Mouse (Mus musculus): ENCODE results near the gene Larp4b. TPM values are rescaled to one million over a fixed set of nuclear protein-coding genes. Genes with fewer than 3 reads are reported as not detected.
"Not testable (repeated sequence)": the region's sequence is repeated elsewhere in the genome, so short reads cannot be mapped to it uniquely, and the experiment has no call there.

Gene Larp4b
- 10 to 100 TPM; 80.8 to 88.5 TPM for total RNA-seq (2021)
- long read RNA-seq, experiment 1, full-length matches to known transcripts: 5 of 7 reads
- long read RNA-seq, experiment 1, partial matches to known transcripts: 0 of 7 reads
- long read RNA-seq, experiment 1, other reads (novel, unspliced or antisense): 2 of 7 reads
- long read RNA-seq, experiment 2, partial matches to known transcripts: 13 of 22 reads
- long read RNA-seq, experiment 2, other reads (novel, unspliced or antisense): 9 of 22 reads

DNA sequence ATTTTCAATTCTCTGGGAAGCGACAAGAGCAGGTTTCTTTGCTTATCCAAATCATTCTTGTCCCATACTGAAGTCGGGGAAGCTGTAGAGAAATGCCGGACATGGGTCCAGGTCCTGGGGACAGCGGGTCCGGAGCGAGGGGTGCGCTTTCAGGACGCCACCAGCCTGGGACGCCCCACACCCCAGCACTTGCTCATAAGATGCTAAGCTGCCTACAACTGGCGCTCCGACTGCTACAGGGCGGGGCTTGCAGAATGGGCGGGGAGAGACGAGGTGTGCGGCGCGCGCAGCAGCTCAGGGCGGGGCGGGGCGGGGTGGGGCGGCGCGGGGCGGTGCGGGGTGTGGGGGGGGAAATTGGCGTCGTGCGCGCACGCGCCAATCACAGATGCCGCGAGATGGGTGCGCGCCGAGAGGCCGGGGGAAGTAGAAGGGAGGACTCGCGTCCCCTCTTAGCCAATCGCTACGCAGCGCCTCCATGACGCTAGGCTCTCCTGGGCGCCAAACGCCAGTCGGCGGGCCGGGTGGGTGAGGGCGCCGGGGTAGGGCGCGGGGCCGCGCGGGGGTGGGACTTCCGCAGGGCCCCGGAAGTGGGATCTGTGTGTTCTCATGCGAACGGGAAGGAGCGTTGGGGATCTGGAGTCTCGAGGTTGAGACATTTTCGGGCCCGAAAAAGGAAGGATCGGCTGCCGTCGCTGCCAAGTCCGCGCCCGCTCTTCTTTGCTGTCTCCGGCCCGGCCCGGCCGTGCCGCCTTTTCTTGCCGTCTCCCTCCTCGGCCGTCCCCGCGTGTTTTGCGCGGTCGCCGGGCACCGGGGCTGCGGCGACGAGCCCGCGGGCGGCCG is at the start of gene Larp4b:
Gene Larp4b, plus strand, starts transcription at position 566 of the 840 bp plus-strand sequence.
- peak; percentile 90 to 94 for DNase-seq (ENCODE audit: low spot score in 2 of 2)

DNA sequence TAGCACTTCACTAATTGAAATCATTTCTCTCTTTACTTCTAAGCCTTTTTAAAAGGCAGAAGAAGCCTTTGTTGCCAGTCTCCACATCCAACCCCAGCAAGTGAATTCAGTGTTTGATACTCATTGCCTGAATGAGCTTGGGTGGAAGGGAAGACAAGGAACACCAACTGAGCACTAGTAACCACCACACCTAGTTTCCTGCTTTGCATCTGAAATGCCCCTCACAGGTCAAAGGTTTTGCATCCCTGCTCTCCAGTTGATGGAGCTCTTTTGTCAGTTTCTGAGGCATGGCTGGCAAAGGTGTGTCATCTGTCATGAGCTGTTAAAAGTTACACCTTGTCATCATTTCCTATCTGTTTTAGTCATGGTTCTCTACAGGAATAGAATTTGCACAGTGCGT is 49.0 kb upstream of the Larp4b start:
- no peak for DNase-seq (ENCODE audit: low spot score in 2 of 2)

GRCm38 (mm10) chr13:9052049-9052691 is 41.5 kb upstream of the Larp4b start:
- DNase-seq (ENCODE audit: low spot score in 2 of 2): not testable (repeated sequence)

- DNase-seq (ENCODE audit: low spot score in 2 of 2): no peak
Observed at GRCm38 (mm10) chr13:9057277-9057676, 36.4 kb upstream of the Larp4b start.

- DNase-seq (ENCODE audit: low spot score in 2 of 2): no peak
Observed at GRCm38 (mm10) chr13:9058706-9059105, 35.0 kb upstream of the Larp4b start.

DNA sequence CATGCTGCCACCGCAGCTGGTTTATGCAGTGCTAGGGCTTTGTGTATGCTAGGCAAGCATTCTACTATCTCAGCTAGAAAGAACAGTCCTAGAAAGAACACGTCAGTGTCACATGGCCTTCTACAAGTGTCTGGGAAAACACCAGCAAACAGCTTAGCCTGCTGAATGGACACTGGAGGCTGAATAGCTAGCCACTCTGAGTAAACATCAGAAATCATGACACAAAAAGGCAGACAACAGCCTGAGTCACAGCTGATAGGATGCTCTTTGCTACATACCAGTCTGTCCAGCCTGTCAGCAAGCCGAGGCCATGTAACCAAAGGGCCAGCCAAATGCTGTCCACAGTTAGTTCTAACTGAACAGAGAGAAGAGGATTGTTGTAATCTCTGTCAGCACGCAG is 32.3 kb upstream of the Larp4b start:
- DNase-seq (ENCODE audit: low spot score in 2 of 2): no peak

GRCm38 (mm10) chr13:9064196-9064595 is 29.5 kb upstream of the Larp4b start:
- no peak for DNase-seq (ENCODE audit: low spot score in 2 of 2)

- DNase-seq (ENCODE audit: low spot score in 2 of 2): no peak
Observed at GRCm38 (mm10) chr13:9066107-9066506, 27.6 kb upstream of the Larp4b start.

DNA sequence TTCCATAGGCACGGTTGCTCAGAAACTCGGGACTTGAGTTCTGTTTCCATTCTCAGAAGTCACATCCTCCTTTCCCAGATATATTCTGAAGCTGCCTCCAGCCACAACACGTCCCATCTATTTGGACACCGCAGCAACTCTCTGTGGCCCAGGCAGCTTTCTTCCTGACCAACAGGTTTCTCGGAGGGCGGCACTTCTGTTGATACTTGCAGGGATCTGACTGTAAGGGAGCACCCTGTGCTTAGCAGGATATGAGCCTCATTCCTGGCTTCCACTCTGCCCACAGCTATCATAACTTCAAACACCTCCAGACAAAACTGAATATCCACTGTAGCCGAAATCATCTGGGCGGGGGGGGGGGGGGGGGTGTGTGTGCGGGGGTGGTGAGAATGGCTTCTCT is 22.7 kb upstream of the Larp4b start:
- no peak for DNase-seq (ENCODE audit: low spot score in 2 of 2)

DNA sequence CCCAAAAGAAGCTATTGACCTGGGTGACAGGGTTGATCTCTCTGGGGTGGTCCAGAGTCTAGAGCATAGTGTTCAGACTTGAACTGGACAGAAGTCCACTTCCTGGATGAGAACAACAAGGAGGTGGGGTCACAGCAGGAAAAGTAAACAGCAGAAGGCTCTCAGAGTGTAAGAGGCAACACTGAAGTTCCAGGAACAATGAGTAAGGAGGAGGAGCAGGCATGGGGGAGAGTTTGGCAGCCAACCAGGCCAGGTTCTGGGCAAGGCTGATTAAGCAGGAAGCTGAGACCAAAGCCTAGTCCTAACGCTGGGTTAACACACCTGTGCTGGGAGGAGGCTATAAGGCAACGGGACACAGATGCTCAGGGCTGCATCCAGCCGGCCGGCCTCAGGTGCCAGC is 19.9 kb upstream of the Larp4b start:
- no peak for DNase-seq (ENCODE audit: low spot score in 2 of 2)

DNA sequence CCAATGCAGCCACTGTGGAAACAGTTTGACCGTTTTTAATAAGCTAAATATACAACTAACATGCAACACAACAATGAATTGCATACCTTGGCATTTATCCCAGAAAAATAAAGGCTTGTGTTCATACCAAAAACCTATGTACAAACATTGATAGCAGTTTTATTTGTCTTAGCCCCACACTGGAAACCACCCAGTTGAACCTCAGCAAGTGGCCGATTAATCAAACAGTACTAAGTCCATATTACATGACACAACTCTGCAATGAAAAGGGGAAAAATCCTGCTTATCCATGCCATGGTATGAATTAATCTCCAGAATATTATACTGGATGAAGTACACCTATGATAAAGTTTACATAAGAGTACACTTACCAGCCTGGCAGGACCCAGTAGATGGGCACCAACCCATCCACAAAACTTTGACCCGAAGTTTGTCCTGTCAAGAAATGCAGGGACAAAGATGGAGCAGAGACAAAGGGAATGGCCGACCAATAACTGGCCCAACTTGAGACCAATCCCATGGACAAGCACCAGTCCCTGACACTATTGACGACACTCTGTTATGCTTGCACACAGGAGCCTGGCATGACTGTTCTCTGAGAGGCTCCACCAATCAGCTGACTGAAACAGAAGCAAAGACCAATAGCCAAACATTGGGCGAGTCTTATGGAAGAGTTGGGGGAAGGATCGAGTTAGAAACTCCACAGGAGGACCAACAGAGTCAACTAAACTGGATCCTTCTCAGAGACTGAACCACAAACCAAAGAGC is 17.7 kb upstream of the Larp4b start:
- no peak for DNase-seq (ENCODE audit: low spot score in 2 of 2)

GRCm38 (mm10) chr13:9082128-9082883 is 11.4 kb upstream of the Larp4b start:
- no peak for DNase-seq (ENCODE audit: low spot score in 2 of 2)

GRCm38 (mm10) chr13:9094186-9094980 is 702 bp downstream of the Larp4b start:
- DNase-seq (ENCODE audit: low spot score in 2 of 2): peak; percentile 18 to 30

DNA sequence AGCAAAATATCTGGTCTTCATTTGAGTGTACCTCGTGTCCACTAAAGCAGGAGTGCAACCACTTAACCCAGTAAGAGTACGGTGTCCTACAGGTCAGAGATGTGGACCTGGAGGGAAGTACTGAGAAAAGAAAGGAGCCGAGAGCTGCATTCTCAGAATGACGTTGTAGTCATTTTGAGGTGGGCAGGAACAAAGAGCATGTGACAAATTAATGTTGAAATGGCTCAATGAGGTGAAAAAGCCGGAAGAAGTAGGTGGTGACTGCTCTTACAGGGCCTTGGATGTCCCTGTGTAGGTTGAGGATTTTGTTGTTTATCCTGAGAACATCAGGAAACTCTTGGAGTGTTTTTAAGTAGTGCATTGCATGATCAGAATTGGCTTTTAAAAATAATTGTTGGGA is 5.6 kb downstream of the Larp4b start:
- DNase-seq (ENCODE audit: low spot score in 2 of 2): no peak

- no peak for DNase-seq (ENCODE audit: low spot score in 2 of 2)
Observed at GRCm38 (mm10) chr13:9100517-9100916, 6.8 kb downstream of the Larp4b start.

DNA sequence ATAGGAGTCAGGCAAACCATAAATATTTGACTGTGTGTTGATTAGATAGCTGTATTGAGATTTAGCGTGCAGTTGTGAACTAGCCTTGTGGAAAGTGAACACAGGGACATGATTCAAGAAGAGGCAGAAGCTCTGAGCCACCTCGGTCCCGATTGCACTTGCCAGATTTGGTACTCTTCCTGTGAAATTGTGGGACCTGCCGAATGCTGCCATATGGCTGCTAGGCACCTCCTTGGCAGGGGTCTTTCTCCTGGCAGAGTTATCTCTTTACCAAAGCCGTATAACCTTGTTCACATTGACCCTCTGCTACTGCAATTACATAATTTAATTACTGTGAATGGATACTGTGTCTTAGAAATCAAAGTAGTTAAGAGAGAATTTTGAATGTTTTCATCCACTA is 12.6 kb downstream of the Larp4b start:
- no peak for DNase-seq (ENCODE audit: low spot score in 2 of 2)

DNA sequence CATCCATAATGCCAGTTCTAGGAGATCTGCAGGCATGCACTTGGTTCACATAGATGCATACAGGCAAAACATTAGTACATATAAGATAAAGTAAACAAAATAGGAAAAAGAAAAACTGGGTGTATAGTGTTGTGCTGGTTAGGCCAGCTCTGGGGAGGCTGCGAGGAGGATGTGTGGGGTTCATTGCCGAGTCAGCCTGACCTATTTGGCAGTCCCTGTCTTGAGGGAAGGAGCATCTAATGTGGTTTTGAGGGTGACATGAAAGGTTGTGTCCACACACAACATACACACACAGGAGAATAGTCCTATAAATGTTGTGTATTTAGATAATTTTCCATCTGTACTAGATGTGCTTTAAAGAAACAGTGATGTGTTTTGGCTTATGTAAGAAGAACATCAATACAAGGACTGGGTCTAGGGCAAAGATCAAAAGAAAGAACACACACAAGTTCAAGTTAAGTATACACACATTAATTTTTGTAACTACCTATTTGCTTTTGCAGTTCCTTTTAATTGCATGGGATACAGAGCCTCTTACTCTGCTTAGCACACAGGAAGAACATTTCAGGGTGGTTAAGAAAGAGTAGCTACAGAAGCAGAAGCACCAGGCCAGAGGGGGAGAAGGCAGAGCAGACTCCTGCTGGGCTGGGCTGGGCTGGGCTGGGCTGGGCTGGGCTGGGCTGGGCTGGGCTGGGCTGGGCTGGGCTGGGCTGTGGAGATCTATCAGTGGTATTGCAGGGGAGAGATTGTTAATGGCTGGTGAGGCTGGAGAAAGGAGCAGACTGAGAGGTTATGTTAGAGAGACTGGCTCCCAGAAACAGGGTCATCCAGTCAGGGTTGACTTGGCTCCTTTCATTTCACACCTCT is 13.5 kb downstream of the Larp4b start:
- DNase-seq (ENCODE audit: low spot score in 2 of 2): no peak

- DNase-seq (ENCODE audit: low spot score in 2 of 2): no peak
Observed at GRCm38 (mm10) chr13:9113735-9114134, 20.1 kb downstream of the Larp4b start.

Data from adrenal gland, postnatal 4 days (tissue).